Mouse (Mus musculus): ENCODE results near the gene Susd4.

The Susd4 gene

GRCm38 (mm10) chr1:182856636-182857035 lies 93.0 kb downstream of the Susd4 start:
- DNase-seq (ENCODE audit: low spot score in 2 of 2), result no peak

- DNase-seq (ENCODE audit: low spot score in 2 of 2), result no peak
Observed at GRCm38 (mm10) chr1:182861671-182862358, 98.2 kb downstream of the Susd4 start.

- DNase-seq (ENCODE audit: low spot score in 2 of 2), result no peak
Observed at GRCm38 (mm10) chr1:182863396-182863795, 99.7 kb downstream of the Susd4 start.

- DNase-seq (ENCODE audit: low spot score in 2 of 2), result no peak
Observed at GRCm38 (mm10) chr1:182867886-182868285, 104.2 kb downstream of the Susd4 start.

GRCm38 (mm10) chr1:182868432-182869113 lies 104.9 kb downstream of the Susd4 start:
- no peak for DNase-seq (ENCODE audit: low spot score in 2 of 2)

- no peak for DNase-seq (ENCODE audit: low spot score in 2 of 2)
Observed at GRCm38 (mm10) chr1:182869114-182869456, 105.4 kb downstream of the Susd4 start.

GRCm38 (mm10) chr1:182878156-182878555 lies 114.5 kb downstream of the Susd4 start:
- DNase-seq (ENCODE audit: low spot score in 2 of 2), result no peak

GRCm38 (mm10) chr1:182878719-182879118 lies 115.1 kb downstream of the Susd4 start:
- DNase-seq (ENCODE audit: low spot score in 2 of 2), result no peak

GRCm38 (mm10) chr1:182881246-182881645 lies 117.6 kb downstream of the Susd4 start:
- DNase-seq (ENCODE audit: low spot score in 2 of 2), result no peak

- no peak for DNase-seq (ENCODE audit: low spot score in 2 of 2)
Observed at GRCm38 (mm10) chr1:182882611-182883010, 119.0 kb downstream of the Susd4 start.

GRCm38 (mm10) chr1:182895698-182896097 lies 132.0 kb downstream of the Susd4 start:
- peak in 1 of 2 experiments; percentile 7 for DNase-seq (ENCODE audit: low spot score in 2 of 2)

GRCm38 (mm10) chr1:182897071-182897470 lies 133.4 kb downstream of the Susd4 start:
- no peak for DNase-seq (ENCODE audit: low spot score in 2 of 2)

- no peak for DNase-seq (ENCODE audit: low spot score in 2 of 2)
Observed at GRCm38 (mm10) chr1:182897506-182898138, 134.0 kb downstream of the Susd4 start.

- DNase-seq (ENCODE audit: low spot score in 2 of 2), result no peak
Observed at GRCm38 (mm10) chr1:182902095-182902494, 138.4 kb downstream of the Susd4 start.

GRCm38 (mm10) chr1:182902906-182903305 lies 139.2 kb downstream of the Susd4 start:
- no peak for DNase-seq (ENCODE audit: low spot score in 2 of 2)

- DNase-seq (ENCODE audit: low spot score in 2 of 2), result no peak
Observed at GRCm38 (mm10) chr1:182905669-182906068, 142.0 kb downstream of the Susd4 start.

- DNase-seq (ENCODE audit: low spot score in 2 of 2), result peak in 1 of 2 experiments; percentile 4
Observed at GRCm38 (mm10) chr1:182908050-182909036, 144.7 kb downstream of the Susd4 start.

GRCm38 (mm10) chr1:182909066-182909465 lies 145.4 kb downstream of the Susd4 start:
- no peak for DNase-seq (ENCODE audit: low spot score in 2 of 2)

GRCm38 (mm10) chr1:182909596-182909995 lies 145.9 kb downstream of the Susd4 start:
- DNase-seq (ENCODE audit: low spot score in 2 of 2), result no peak

- no peak for DNase-seq (ENCODE audit: low spot score in 2 of 2)
Observed at GRCm38 (mm10) chr1:182912591-182912990, 148.9 kb downstream of the Susd4 start.

- no peak for DNase-seq (ENCODE audit: low spot score in 2 of 2)
Observed at GRCm38 (mm10) chr1:182914121-182914908, 150.7 kb downstream of the Susd4 start.
